Mouse (Mus musculus) embryo, embryonic 9.5 days (tissue): ENCODE measurements at regions not wholly inside any gene's neighbourhood (a gene's known extent, or its start where the extent isn't known, plus 50 kb on each side); places are given as distances from the start of the nearest gene placed in this dataset.

Source experiments
- DNase-seq: peaks from one replicate; pipeline ENCODE4 v3.0.0-alpha.2; 2017; ENCODE audit errors: extremely low spot score

DNA sequence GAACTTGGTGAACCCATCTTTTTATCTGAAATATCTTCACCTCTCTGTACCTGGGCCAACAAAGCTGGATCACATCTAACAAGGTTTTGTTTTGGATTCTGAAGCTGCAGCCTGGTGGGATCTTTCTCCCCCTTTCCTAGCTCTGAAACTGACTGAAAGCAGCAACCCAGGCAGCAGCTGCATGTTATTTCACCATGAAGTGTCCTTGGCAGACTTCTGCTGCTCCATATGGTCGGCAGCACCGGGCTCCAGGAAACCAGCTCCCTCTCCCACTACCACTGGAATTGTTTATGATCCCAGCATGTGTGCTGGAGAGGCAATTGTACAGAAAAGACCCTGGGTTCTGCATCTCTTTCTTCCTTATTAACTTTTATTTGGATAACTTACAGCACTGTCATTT lies 145.0 kb downstream of the Spata18 start:
- no peak for DNase-seq

DNA sequence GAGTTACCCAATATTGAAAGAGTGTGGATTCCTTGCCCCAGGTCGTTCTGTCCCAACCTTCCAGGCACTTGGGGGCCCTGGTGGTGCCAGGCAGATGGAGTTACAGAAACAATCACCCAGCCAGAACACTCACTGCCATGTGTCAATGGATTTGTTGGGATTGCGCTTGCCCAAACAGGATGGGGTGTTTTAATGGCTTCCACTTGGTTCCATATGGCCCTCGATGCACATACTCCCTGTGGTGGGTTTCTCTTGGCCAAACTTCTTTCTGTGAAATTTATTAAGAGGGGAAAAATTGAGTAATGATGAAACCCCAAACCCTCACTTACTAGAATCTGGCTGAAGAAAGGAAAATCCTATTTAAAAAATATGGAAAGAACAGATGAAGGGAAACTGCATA lies 146.8 kb downstream of the Spata18 start:
- no peak for DNase-seq

DNA sequence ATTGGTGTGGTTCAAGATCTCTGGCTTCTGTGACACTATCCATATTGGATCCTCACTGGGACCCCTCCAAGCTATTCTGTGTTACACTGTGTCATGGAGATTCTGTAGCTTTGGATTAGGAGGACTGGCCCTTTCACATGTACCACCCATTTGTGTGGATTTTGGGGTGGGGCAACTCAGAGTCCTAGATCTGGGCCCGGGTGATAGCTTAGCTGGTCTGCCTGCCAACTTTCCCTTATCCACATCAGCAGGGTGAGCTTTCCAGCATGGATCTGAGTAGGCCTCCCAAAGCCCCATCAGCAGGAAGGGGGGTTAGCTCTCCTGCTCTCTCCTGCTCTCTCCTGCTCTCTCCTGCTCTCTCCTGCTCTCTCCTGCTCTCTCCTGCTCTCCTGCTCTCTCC lies 152.3 kb downstream of the Spata18 start:
- DNase-seq, result no peak

DNA sequence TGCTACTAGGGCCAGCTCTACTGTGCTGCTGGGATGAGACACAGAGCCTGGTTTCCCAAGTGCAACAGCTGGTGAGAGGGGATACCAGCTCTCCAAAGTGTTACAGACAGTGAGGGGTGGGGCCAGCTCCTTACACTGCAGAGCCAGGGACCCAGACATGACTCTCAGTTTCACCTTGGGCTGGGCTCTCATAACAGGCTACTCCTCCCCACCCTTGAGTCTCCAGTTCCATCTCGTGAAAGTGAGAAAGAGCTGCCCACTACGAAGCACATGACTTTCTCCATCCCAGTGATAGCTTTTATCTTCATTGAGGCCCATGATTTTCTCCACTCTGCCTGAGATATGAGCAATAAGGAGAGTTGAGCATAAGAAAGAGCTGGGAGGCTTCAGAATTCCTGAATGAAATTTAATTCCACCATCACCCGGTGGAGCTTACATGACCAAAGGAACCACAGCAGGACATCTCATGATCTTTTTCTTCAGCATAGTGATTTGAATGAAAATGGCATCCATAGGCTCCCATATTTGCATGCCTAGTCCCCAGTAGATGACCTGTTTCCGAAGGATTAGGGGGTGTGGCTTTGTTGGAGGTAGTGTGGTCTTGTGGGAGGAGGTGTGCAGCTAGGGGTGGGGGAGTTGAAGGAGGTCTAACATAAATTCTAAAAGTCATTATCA lies 153.5 kb downstream of the Spata18 start:
- DNase-seq, result no peak

DNA sequence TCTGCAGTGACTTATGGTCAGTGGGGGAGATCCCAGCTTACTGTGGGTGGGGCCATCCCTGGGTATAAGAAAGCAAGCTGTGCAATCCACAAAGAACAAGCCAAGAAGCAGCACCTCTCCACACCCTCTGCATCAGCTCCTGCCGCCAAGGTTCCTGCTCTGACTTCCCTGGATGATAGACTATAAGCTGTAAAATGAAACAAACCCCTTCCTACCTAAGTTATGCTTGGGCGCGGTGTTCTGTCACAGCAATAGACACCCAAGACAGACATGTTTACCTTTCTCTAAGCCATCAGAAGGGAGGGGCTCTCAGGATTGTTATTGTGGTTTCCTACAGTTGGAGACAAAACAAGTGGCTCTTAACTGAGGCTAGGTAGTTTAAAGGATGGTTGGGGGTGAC lies 159.5 kb downstream of the Spata18 start:
- no peak for DNase-seq

DNA sequence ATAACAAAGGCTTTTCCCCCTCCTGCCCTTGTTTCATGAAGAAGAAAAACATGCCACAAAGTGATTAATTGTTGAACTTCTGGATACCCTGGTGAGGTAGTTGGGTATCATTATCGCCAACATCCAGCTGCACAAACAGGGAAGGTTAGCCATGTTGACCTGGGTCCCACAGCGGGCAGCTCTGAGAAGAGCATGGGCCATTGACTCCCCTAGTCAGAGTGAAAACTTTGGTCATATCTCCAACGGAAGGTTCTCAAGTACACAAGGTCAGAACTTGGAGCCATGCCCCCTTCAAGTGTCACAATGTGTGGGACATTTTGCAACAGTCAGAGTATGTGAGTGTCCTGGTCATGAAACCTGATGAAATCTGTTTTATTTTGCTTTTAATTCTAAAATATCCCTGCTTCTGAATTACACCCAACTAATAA lies 159.9 kb downstream of the Spata18 start:
- DNase-seq, result no peak

DNA sequence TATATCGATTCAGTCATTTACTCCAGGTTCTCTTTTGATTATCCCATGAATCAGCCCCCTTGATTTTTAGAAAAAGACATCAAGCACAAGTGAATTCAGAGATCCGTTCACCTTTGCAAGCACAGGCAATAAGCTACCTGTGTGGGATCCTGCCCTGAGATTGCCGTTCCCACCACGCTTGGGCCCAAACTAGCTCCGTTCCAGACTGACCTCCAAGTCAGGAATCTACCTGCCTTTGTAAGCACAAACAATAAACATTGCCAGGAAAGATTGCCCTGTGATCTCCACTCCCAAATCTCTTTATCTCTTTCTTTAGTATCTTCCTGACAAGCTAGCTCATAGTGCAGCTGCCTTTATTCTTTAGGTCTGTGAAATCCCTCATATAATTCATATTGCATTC lies 164.6 kb downstream of the Spata18 start:
- DNase-seq, result no peak

DNA sequence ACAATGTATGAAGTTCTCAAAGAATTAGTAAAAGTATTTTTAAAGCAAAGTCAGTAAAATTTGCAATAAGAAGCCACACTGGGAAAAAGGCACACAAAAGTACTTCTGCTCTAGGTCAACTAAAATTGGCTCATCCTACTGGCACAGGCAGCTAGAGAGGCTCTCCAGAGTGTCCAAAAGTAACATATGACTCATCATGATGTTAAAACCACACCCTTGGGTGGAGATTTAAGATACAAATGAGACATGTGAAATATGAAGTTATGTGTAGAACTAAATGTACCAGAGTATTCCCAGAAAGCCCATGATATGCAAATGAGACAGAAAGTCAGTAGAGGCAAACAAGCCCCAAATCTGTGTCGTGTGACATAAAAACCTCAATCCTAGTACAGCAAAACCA lies 166.0 kb downstream of the Spata18 start:
- no peak for DNase-seq

DNA sequence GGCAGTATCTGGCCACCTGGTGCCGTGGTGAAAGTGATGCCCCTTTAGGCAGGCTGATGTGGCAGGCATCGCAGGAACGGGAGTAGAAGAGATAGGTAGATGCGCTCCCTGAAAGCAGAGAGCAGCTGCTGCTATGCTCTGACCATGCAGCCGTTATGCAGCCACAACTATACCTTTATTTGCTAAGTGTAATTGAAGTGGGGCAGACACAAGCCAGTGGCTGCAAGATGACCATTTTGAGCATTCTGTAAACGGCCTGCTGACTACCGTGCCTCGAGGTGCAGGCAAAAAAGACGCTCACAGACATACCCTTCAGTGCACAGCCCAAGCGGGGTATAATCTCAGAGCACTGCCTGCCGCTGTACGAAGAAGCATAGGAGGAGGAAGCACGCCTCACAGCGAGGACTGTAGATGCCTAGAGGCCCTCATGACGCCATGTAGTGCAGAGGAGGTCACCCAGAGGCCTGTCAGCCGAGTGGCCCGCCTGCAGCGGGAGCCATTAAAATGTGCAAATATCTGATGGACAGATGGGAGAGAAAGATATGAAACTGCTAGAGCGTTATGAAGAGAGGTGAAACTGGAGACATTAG lies 170.9 kb downstream of the Spata18 start:
- no peak for DNase-seq

DNA sequence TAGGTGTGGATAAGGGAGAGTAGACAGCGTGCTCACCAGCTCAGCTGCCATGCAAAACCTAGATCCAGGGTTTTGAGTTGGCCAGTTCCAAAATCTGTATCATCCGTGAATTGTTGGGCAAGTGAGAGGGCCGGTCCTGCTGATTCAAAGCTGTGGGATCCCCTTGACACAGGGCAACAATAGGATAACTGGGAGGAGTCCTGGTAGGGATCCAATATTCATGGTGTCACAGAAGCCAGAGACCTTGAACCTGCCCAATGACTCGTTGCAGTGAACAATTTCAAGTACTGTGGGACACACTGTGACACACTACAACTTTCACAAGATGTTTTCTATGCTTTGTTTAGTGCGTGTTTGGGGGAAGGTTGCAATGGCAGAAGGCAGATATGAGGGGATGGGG lies 172.2 kb downstream of the Spata18 start:
- no peak for DNase-seq

DNA sequence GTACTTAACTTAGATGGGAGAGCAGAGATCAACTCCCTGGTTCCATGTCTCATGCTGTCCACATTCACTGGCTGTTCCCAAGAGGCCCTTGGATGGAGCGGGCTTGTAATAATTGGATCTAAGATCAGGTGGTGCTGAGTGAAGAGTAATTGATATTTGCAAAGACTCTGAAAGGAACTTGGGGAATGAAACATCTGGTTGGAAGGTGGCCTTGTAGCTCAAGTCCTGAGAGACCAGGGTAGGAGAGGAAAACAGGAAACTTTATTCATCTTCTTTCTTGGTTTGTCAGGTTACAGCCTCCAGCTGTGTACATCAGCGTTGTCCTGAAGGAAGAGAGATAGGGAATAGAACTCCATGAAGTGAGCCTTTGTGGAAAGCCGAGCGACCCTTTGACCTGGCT lies 175.8 kb downstream of the Spata18 start:
- DNase-seq, result no peak

DNA sequence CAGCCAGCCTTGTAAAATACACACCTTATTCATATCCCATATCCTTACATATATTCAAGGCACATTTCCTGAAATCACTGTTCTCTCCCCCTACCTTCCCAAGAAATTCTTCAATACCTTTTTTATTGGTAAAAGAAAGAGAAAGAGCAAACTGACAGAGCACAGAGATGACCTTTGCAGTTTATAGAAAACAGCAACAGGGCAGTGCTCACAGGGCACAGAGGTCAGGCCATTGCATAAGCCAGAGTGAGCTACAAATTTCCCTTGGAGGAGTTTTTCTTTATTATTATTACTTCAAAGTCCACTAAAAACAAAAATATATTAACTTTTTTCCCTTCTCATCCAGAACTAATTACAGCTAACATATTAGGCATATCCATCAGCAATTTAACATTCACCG lies 182.5 kb downstream of the Spata18 start:
- DNase-seq, result no peak

DNA sequence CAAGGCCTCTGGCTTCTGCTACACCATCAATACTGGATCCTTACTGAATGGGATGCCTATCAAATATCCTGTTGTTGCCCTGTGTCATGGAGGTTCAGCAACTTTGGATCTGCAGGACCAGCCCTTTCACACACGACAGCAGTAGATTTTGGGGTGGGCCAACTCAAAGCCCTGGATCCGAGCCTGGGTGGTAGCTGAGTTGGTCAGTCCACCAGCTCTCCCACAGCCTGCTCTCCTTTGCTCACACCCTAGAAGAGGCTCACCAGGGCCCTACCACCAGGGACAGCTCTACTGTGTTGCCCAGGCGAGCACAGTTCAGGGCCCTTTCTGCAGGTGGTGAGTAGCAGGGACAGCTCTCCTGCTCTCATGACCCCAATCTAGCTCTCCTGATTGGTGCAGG lies 192.6 kb downstream of the Spata18 start:
- no peak for DNase-seq

DNA sequence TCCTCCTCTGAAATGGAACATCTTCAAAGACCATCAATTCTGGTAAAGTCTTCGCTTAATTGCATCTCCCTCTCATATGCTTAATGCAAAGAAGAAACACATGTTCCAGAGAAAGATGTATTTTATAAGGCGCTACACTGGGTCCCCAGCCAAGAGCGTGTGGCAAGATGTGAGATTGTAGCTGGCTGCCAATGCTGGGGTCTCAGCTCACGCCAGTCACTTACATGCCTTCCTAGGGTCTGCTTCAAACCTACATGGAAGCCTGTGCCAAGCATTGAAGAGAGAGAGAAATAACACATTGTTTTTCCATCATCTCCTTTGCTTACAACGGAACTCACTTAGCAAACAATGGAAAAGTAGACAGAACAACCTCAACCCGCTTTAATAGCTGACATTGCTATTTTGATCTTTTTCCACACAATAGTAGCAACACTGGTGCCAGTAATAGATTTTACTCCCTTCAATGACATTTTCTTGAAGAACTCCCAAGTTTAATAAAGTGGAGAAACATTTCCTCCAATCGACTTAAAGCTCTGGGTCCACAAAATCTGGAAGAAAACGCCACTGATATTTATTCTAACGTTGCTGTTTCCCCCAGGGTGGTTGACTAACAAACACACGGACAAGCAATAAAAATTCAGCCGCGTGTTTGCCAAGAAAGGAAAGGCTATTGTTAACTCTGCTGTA lies 195.1 kb downstream of the Spata18 start:
- DNase-seq, result no peak

DNA sequence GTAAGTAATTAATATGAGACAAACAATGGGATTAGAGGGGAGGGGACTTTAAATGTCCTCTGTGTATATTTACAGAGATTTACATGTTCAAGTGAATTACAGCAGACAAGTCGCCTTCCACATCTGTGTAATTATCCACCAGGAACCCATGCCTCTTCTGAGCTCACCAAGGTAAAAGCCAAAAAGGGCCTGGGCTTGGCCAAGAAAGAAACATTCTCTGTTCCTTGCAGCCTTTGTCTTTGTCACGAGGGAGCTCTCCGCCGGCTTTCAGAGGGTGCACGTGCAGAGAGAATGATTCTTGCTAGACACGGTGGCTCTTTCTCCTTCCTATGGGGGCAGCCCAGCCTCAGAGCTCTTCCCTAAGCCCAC lies 195.6 kb downstream of the Spata18 start:
- DNase-seq, result no peak

DNA sequence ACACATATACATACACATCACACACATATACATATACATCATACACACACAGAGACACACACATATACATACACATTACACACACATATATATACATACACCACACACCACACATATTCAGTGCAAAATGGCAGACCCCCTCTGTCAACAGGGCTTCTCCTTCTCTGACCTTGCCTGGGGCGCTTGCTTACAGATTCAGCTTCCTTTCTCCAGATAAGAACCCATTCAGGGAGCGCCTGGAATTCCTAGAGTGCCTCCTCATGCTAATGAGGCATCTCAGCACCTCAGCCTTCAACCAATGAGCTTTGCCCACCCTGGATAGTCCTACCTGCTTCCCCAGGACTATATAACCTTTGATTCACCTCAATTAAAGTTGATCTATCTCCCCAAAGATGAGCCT lies 200.3 kb downstream of the Spata18 start:
- no peak for DNase-seq

DNA sequence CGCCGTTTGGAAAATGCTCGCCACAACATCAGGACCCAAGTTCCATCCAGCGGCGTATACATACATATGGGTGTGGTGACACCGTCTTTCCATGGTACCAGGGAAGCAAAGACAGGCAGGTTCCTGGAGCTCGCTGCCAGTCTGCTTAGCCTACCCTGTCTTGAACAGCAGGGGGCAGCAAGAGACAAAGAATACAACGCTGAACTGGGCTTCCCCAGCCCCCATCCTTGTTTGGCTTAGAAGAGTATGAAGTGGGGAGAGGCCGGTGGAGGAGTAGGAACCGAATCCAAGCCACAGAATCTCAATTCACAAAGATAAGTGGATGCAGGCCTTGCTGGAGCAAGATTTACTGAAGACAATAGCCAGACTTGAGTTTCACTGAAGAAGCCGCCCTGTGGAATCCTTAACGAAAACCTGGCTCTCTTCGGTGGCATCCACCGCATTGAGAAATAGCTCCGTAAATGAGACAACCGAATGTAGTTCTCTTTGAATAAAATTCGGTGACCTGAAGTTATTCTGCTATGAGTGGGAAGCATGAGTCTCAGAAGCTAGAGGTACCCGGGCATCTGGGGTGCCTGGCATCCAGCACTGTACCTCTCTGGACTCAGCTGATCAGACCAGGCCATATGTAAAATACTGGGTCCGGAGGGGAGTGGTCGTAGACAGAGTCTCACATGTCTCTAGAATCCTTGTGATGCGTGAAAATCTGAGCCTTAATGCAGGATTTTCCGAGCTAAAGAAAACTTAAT lies 203.0 kb downstream of the Spata18 start:
- peak; percentile 85 for DNase-seq

DNA sequence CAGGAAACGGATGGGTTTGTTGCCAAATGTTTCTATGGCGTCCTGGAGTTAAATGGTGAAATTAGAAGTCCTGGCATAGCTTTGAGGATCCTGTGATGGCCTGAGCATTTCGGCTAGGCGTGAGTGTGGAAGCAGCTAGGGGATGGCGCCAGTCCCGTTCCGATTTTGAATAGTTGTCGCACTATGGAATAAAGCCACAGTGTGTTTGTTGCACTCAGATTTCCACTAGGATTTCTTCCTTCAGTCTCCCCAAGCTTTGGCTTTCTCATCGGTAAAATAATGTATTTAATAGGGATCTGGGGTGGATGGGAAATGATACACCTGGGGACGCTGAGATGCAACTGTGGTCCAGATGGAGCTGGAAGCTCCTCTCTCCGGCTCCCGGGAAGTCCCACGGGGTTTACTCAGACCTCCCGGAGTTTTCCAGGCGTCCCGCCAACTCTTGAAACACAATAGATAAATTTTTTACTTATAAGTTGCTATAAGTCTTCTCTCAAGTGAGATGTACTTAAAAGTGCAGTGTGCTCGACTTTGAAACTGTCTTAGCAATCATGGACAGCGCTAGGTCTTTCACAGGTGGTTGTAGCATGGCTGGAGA lies 203.7 kb downstream of the Spata18 start:
- DNase-seq, result no peak

DNA sequence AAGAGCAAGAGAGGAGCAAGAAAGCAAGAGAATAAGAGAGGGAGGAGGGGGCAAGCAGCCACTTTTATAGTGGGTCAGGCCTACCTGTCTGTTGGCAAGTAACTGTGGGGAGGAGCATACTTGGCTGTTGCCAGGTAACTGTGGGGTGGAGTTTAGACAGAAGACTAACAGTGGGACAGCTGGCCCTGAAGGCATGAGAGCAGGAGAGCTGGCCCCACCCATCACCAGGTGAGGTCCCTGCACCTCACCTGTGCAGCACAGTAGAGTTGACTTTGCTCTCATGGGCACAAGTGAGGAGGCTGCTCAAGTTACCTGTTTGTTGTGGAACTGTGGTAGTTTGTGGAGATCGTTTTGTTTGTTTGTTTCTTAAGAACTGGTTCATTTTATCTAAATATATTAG lies 208.1 kb downstream of the Spata18 start:
- no peak for DNase-seq

DNA sequence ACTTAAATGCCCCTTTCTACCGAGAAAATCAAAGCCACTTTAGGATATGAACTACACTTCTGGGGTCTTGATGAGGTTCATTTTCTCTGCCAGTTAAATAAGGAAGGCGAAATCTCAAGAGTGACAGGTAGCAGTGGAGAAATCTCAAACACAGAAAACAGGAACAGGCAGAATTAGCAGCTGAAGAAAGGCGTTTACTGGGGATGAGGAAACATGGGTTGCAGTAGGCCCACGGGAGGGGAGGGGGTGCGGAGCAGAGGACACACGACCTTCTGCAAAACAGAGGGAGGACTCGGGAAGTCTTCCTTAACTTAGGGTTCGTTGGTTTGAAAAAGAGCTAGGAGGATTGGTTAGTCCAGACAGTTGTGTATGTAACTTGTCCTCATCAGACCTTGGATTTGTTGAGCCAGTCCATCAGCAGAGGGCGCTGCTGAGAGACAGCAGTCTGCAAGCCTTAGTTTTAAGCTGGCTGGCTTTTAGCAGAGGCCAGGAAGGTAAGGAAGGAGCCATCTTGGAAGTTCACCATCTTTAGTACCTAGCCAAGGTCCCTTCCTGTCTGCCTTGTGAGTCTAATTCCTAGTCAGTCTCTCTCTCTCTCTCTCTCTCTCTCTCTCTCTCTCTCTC lies 204.0 kb downstream of the Usp46 start:
- peak; percentile 53 for DNase-seq

DNA sequence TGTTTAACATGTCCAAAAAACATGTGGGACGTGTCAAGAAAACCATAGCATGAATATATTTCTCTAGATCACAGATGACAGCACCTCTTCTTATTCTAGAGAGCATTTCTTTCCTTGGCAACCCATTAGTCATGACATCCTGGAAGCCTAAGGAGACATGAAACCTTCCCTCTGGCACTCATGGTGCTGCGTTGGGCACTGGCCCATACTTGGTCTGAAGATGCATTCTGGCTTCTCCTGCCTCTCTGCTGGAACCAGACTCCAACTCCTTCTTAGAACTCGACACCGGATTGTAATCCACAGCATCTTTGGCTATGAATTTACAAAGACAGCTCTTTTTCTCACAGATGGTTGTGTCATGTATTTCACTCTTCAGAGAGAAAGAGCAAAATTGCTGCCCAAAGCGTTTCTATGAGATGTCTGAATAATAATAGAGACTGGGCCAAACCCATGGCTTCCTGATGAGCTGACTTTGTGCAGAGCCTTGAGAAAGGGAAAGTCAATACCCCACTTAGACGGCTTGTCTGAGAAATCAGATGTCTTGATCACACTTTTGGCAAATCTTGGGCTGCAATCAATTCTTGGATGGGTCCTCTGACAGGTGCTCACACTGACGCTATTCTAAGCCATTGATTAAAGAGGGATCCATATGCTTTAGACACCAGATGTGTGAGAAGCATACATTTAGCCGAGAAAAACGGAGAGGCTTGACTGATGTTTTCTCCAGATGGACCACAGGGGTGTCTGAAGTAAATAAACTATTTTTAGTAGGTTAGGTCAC lies 195.4 kb downstream of the Usp46 start:
- no peak for DNase-seq
